Mouse (Mus musculus): Measurements from ENCODE around the gene Gm17349. TPM values are rescaled to one million over a fixed set of nuclear protein-coding genes. Genes with fewer than 3 reads are reported as not detected.
A peak's percentile ranks its signal among the peaks of the same experiment; 100 is the strongest.

Gene Gm17349
- polyA plus RNA-seq, 1 experiment = not detected

DNA sequence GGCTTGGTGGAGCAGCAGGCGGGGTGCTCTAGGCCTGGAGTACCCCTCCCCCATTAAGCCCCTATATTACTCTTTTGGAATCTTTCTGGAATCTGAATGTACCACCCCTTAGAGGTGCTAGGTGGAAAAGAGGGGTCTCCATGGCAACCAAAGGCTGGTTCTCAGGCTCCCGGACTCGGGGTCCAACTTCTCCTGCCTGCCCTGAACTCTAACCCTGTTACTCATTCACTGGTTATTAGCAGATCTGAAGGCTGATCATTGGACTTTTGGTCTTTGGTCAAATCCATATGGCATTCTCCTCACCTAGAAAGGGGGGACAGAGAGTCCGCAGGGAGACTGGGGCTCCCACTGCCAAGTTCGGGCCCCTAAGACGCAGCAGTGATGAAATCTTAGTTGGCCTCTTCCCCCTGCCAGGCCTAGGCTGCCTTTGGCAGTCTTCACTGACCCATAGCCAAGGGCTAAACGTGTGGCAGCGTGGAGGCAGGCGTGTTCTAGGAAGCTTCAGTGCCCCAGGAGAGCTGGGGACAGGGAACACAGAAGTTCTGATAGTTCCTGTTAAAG is 13.3 kb upstream of the Gm17349 start:
- Histone ChIP-seq H3K4me3 (ENCODE audit: insufficient read depth, low read length) (no peak overlapping the region), H3K4me1 (ENCODE audit: control insufficient read depth, insufficient read depth, low read length) (peaks cover 33% of the 10 kb centered on the region), H3K27ac (ENCODE audit: insufficient read depth, low read depth, low read length) (no peak overlapping the region)
- TF ChIP-seq POLR2A (IDR thresholded peaks at IDR 0.05; ENCODE audit: borderline replicate concordance, low read depth, low read length) = no peak
- no peak for TF ChIP-seq CTCF (IDR thresholded peaks at IDR 0.05; ENCODE audit: low read depth, low read length)

DNA sequence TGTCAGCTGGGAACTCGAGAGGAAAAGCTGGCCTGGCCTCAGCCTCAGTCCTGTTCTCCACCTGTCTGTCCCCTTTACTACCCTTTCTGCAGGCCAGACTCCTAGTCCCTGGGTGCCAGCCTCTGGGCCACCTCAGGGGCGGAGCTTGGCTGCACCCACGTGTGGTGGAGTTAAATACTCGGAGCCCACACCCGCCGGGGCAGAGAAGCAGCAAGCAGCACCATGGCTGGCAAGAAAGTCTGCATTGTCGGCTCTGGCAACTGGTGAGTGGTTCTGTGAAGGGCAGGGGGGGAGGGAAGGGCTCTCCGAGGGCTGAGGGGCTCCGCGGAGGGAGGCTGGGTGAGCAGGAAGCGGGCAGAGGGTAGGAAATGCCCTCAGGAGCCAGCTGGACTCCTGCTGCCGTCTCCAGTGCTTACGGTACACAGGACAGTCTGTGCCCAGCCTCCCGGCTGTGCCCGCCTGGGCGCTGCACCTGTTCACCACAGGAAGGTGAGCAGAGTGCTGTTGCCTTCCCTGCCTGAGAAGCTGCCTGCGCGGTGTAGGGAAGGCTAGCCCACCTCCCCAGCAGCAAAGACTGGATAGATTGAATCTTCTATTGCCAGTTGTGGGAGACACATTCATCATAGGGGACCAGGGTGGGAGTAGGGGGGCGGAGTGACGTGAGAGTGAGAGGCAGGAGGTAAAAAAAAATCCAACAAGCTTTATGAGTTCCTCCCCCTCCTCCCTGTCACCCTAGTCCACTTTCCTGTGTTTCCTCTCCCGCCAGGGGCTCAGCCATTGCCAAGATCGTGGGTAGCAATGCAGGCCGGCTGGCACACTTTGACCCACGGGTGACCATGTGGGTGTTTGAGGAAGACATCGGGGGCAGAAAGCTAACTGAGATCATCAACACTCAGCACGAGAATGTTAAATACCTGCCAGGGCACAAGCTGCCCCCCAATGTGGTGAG is 12.4 kb upstream of the Gm17349 start, which contains the start of gene Gpd1:
TSS of gene Gpd1 (plus strand) at position 130 of the 949 bp plus-strand sequence.
- TF ChIP-seq CTCF (IDR thresholded peaks at IDR 0.05; ENCODE audit: low read depth, low read length) (no peak), POLR2A (IDR thresholded peaks at IDR 0.05; ENCODE audit: borderline replicate concordance, low read depth, low read length) (no peak)
- H3K4me3 ChIP-seq (ENCODE audit: insufficient read depth, low read length) = no peak within 1 kb of the TSS
- H3K4me1 ChIP-seq (ENCODE audit: control insufficient read depth, insufficient read depth, low read length) = peaks cover 24% of the 10 kb centered on the region
- no peak within 1 kb of the TSS for H3K27ac ChIP-seq (ENCODE audit: insufficient read depth, low read depth, low read length)

DNA sequence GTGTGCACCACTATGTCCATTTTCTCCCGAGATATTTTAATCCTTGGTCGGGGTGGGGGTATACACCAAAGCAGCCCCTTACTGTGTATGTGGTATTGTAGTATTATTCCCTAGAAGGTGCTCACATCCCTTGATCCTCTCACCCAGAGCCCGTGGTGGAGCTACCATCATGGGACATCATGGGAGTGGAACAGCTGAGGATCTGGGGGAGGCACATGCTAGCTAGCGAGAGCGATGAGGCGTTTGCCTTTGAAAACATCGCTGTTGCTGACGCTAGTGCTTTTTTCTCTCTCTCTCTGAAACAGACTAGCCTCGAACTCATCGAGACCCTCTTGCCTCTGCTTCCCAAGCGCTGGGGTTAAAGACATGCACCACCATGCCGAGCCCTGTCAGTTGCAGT is 11.5 kb upstream of the Gm17349 start:
- Histone ChIP-seq H3K27ac (ENCODE audit: insufficient read depth, low read depth, low read length) (no peak overlapping the region), H3K4me3 (ENCODE audit: insufficient read depth, low read length) (no peak overlapping the region), H3K4me1 (ENCODE audit: control insufficient read depth, insufficient read depth, low read length) (peaks cover 16% of the 10 kb centered on the region)
- TF ChIP-seq CTCF (IDR thresholded peaks at IDR 0.05; ENCODE audit: low read depth, low read length) = no peak
- TF ChIP-seq POLR2A (IDR thresholded peaks at IDR 0.05; ENCODE audit: borderline replicate concordance, low read depth, low read length) = no peak

DNA sequence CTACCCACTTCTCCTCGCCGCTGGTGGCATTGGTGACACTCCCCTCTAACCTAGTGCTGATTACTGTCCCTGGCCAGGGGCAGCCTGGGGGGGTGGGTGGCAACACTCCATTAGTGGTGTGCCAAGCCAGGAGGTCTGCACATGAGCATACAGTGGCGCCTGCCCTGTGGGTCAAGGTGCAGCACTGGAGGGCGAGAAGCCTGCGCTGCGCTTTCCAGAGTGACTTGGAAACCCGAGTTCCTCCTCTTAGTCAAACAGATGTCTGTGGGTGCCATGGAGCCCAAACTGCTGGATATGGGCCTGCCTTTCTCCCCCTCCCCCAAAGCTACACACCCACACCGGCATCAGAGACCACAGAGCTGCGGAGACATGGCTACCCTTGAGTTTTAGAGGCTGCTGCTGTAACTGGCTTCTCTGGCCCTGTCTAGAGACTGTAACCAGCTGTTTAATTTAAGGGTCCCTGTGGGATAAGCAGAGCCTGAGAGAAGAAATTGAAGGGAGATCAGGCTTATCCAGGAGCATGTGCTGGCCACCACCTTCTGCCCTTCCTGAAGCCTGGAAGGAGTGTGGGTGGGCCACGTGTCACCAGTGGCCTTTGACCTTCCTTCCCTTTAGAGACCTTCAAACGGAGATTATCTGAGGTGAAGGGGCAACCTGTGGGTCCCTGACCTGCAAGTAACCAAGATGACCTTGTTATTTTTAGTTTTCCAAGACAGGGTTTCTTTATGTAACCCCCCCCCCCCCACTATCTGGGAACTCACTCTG is 10.9 kb upstream of the Gm17349 start:
- Histone ChIP-seq H3K4me1 (ENCODE audit: control insufficient read depth, insufficient read depth, low read length) (peaks cover 15% of the 10 kb centered on the region), H3K4me3 (ENCODE audit: insufficient read depth, low read length) (no peak overlapping the region), H3K27ac (ENCODE audit: insufficient read depth, low read depth, low read length) (no peak overlapping the region; the same call in 1 of the 2 replicates)
- no peak for TF ChIP-seq POLR2A (IDR thresholded peaks at IDR 0.05; ENCODE audit: borderline replicate concordance, low read depth, low read length)
- no peak for TF ChIP-seq CTCF (IDR thresholded peaks at IDR 0.05; ENCODE audit: low read depth, low read length)

DNA sequence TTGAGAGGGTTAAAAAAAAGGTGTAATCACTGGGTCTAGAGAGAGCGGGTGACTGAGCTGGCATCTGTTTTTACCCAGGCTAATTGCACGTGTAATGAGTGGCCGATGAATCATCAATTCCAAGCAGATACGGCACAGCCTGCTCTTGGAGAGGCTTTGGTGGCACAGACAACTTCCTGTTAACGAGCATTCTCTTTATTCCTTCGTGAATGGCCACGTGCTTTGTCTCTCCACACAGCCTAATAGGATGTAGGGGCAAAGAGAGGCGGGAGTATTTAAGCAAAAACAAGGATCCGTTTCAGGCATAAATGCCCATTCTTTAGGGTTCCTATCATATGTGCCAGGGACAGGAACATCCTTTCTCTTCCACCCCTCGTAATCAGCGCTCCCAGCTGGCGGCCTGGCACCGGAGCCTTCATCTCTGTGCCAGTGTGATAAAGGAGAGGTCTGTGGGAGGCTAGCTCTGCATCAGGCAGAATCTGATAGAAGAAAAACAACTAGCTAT is 10.1 kb upstream of the Gm17349 start:
- Histone ChIP-seq H3K4me1 (ENCODE audit: control insufficient read depth, insufficient read depth, low read length) (peaks cover 15% of the 10 kb centered on the region), H3K27ac (ENCODE audit: insufficient read depth, low read depth, low read length) (peak overlapping the region; percentile 82), H3K4me3 (ENCODE audit: insufficient read depth, low read length) (no peak overlapping the region)
- TF ChIP-seq CTCF (IDR thresholded peaks at IDR 0.05; ENCODE audit: low read depth, low read length) = no peak
- TF ChIP-seq POLR2A (IDR thresholded peaks at IDR 0.05; ENCODE audit: borderline replicate concordance, low read depth, low read length) = no peak

DNA sequence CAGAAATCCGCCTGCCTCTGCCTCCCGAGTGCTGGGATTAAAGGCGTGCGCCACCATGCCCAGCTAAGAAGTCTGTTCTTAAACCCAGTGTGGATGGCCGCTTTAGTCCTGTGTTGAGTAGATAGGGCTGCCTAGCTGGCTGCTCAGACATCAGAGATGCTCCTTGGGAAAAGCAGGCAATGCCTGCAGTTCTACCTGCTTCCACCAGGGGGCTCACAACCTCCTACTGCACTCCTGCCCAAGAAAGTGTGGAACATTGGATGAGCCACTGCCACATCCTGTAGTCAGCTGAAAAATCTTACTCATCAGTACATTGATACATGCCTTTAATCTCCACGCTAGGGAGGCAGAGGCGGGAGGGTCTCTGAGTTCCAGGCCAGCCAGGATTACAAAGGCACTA is 9.6 kb upstream of the Gm17349 start:
- Histone ChIP-seq H3K4me3 (ENCODE audit: insufficient read depth, low read length) (no peak overlapping the region), H3K4me1 (ENCODE audit: control insufficient read depth, insufficient read depth, low read length) (peaks cover 15% of the 10 kb centered on the region), H3K27ac (ENCODE audit: insufficient read depth, low read depth, low read length) (peak overlapping the region; percentile 82)
- peak; percentile 78 for TF ChIP-seq CTCF (IDR thresholded peaks at IDR 0.05; ENCODE audit: low read depth, low read length)
- no peak for TF ChIP-seq POLR2A (IDR thresholded peaks at IDR 0.05; ENCODE audit: borderline replicate concordance, low read depth, low read length)

DNA sequence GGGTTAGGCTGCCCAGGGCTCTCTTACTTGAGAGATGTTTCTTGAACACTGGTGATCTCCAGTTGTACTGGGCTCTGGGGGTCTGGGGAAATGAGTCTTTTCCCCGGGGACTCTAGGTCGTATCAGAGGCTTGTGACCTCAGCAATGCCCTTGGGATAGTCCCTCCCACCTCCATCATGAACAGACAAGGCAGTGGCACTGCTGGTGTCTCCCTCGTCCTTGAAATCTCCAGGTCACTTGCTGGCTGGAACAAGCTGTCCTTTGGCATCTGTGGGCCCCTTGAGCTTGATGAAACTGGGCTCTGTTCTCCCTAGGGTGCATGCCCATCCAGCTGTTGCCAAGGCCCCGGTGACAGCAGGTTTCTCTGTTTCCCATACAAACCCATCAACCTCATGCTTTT is 8.9 kb upstream of the Gm17349 start:
- no peak for TF ChIP-seq CTCF (IDR thresholded peaks at IDR 0.05; ENCODE audit: low read depth, low read length)
- TF ChIP-seq POLR2A (IDR thresholded peaks at IDR 0.05; ENCODE audit: borderline replicate concordance, low read depth, low read length) = no peak
- H3K27ac ChIP-seq (ENCODE audit: insufficient read depth, low read depth, low read length) = no peak overlapping the region
- no peak overlapping the region for H3K4me3 ChIP-seq (ENCODE audit: insufficient read depth, low read length)
- peaks cover 15% of the 10 kb centered on the region for H3K4me1 ChIP-seq (ENCODE audit: control insufficient read depth, insufficient read depth, low read length)

DNA sequence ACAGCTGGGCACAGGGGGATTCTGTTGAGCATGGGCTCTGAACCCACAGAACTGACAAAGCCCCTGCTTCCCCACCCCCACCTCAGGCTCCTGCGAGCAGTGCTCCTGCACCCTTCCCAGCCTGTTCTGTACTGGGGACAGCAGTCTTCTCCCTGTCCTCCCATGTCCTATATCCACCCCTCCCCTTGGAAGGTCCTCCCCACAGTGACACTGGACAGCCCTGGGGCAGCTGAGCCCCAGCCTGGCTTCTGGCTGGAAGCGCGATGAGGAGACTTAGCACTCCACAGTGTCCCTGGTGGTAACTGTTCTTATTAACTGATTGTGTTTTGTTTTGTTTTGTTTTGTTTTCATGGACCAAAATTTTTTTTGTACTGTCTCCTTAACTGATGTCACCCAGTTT is 8.3 kb upstream of the Gm17349 start:
- Histone ChIP-seq H3K4me3 (ENCODE audit: insufficient read depth, low read length) (no peak overlapping the region), H3K27ac (ENCODE audit: insufficient read depth, low read depth, low read length) (no peak overlapping the region), H3K4me1 (ENCODE audit: control insufficient read depth, insufficient read depth, low read length) (peaks cover 15% of the 10 kb centered on the region)
- no peak for TF ChIP-seq CTCF (IDR thresholded peaks at IDR 0.05; ENCODE audit: low read depth, low read length)
- TF ChIP-seq POLR2A (IDR thresholded peaks at IDR 0.05; ENCODE audit: borderline replicate concordance, low read depth, low read length) = no peak

DNA sequence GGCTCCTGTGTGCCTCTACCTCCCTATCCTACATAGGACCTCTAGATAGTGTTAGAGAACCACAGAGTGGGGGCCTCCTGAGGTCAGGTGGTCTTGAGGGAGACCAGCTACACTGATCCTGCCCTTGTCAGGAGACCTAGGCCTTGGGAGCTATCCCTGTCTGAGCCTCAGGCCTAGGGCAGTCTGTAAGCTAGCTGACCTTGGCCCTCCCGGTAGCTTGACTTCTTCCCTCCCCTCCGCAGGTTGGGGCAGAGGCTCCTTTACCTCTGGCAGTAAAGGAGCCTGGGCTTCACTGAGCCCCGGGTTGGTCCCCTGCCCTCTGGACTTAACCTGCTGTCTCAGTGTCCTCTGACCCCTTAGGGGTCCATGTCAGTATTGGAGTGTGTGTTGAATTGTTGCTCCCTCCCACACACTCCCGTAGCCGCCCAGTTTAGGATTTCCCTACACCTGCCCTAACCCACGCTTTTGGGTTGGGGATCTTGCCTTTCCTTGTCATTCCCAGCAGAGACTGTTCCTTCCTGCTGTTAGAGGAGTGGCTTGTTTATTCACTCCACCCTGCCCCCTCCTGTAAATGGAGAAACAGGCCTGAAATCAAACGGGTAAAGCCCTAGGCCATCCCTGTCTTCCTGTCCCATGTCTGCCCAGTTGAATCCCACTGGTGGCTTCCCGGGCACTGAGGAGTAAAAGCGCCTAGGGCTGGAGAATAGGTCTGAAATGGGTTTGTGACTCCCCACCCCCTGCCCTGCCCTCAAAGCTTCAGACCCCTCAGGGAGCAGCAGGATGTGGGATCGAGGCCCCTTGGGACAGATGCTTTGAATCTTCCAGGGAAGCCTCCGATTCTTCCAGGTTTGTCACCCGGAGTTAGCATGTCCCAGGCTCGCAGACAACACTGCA is 7.6 kb upstream of the Gm17349 start:
- TF ChIP-seq CTCF (IDR thresholded peaks at IDR 0.05; ENCODE audit: low read depth, low read length) (no peak), POLR2A (IDR thresholded peaks at IDR 0.05; ENCODE audit: borderline replicate concordance, low read depth, low read length) (no peak)
- Histone ChIP-seq H3K27ac (ENCODE audit: insufficient read depth, low read depth, low read length) (no peak overlapping the region), H3K4me3 (ENCODE audit: insufficient read depth, low read length) (no peak overlapping the region), H3K4me1 (ENCODE audit: control insufficient read depth, insufficient read depth, low read length) (peaks cover 15% of the 10 kb centered on the region)
